Mouse (Mus musculus) layer of hippocampus, adult 9-11 months (tissue): ENCODE data around the gene Gm20850.
"Not testable (repeated sequence)": the region's sequence is repeated elsewhere in the genome, so short reads cannot be mapped to it uniquely, and the experiment has no call there.

ENCODE experiments used
- DNase-seq: peaks from one replicate; pipeline ENCODE4 v3.0.0; 2022

Gm20850 gene

DNA sequence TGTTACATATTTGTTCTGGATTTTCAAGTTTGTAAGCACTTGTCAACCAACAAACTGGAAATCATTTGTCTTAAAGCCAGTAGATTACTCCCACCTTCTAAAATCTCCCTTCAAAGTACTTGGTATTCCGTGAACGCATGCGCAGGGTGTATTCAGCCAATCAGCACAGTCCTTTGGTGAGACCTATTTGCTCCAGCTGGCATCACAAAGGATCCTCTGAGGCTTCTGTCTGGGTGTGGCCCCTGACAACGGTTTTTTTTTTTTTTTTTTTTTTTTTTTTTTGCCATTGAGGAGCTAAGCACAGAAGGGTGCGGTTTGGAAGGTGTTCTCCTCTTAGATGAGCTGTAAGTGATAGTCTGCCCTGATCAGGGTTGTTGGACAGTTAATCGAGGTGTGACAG is at the start of gene Gm20850:
Gene Gm20850 (plus strand): TSS at position 301 of the 400 bp plus-strand sequence.
- not testable (repeated sequence) for DNase-seq
